Mouse (Mus musculus) liver, adult 2 months (tissue): ENCODE measurements around the gene Prtg.

Experiments
- CTCF ChIP-seq: fragments of 200-500 bp; IDR thresholded peaks from 2 replicates; pipeline ENCODE4 v1.5.1; 2011; ENCODE audit warnings: low read depth, low read length, control low read depth
- POLR2A ChIP-seq: fragments of 200-500 bp; IDR thresholded peaks from 2 replicates; pipeline ENCODE4 v1.6.1; 2011; ENCODE audit warnings: low read length, control low read depth; ENCODE audit not compliant: insufficient read depth; ENCODE audit errors: extremely low read depth

DNA sequence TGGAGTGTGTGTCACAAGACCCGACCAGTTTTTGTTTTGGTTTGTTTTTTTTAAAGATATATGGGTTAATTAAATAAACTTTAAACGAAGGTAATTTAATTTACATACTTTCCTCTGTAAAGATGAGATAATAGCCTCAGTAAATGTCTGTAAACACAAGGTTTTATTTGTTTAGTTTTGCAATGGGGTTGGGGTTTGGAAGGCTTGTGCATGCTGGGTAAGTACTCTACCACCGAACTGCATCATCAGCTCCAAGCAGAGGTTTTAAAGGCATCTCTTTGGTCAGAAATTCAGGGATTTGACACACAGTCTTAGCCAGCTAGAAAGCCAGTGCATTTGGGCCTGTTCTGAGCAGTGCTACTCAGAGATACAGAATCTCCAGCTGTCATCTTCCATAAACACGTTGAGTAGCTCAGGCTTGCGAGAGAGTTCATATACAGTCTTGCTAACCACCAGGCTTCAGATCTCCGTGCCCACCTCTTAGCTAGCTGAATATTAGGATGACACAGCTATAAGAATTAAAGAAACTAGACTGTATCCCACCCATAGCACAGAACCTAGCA lies 31.0 kb downstream of the Prtg start:
- no peak for TF ChIP-seq POLR2A
- TF ChIP-seq CTCF: no peak
